Mouse (Mus musculus): ENCODE measurements around the gene Fam83g. TPM values are rescaled to one million over a fixed set of nuclear protein-coding genes. Genes with fewer than 3 reads are reported as not detected.

Fam83g gene
- polyA plus RNA-seq, 1 experiment from 2014 or later = 6.2 TPM

- Histone ChIP-seq H3K27me3 (ENCODE audit: control insufficient read depth, insufficient read depth, low read depth, low read length) (0 out of 2 replicates have a peak, but pooled peaks cover 2% of the 10 kb centered on the region), H3K4me1 (ENCODE audit: control insufficient read depth, low read depth, low read length) (no peaks in the 10 kb centered on the region), H3K9ac (ENCODE audit: low read depth, low read length) (no peak overlapping the region), H3K27ac (ENCODE audit: low read length) (no peak overlapping the region), H3K36me3 (ENCODE audit: control insufficient read depth, insufficient read depth) (no peaks in the 10 kb centered on the region), H3K9me3 (replicated peaks; ENCODE audit: control insufficient read depth, low read length) (no peaks in the 10 kb centered on the region), H3K4me3 (ENCODE audit: low read depth, low read length) (no peak overlapping the region), H3K4me2 (ENCODE audit: low read depth, low read length) (no peak overlapping the region)
- no peak for ATAC-seq (ENCODE audit: low read depth)
- WGBS (ENCODE audit: insufficient replicate concordance) = 62% methylated on average over 7 of the region's 7 CpGs
Observed at GRCm38 (mm10) chr11:61676216-61676854, 7.6 kb upstream of the Fam83g start.

DNA sequence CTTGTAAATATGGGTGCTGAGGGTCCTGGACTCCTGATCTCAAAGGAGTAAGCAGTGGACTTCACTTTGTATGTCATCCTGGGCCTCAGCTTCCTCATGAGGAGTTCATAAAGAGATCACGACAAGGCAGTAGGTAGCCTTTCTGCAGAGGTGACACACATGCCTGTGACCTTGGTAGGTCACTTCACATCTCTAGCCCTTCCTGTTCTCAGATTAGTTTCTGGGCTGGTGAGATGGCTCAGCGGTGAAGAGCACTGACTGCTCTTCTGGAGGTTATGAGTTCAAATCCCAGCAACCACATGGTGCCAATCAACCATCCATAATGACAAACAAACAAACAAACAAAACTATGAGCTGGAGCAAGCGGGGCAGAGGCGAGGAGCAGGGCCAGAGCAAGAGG, 6.2 kb upstream of the Fam83g start:
- Histone ChIP-seq H3K9ac (ENCODE audit: low read depth, low read length) (no peak overlapping the region), H3K4me1 (ENCODE audit: control insufficient read depth, low read depth, low read length) (no peaks in the 10 kb centered on the region), H3K9me3 (replicated peaks; ENCODE audit: control insufficient read depth, low read length) (no peaks in the 10 kb centered on the region), H3K4me3 (ENCODE audit: low read depth, low read length) (no peak overlapping the region), H3K36me3 (ENCODE audit: control insufficient read depth, insufficient read depth) (no peaks in the 10 kb centered on the region), H3K27me3 (ENCODE audit: control insufficient read depth, insufficient read depth, low read depth, low read length) (0 out of 2 replicates have a peak, but pooled peaks cover 2% of the 10 kb centered on the region), H3K4me2 (ENCODE audit: low read depth, low read length) (no peak overlapping the region), H3K27ac (ENCODE audit: low read length) (no peak overlapping the region)
- no peak for ATAC-seq (ENCODE audit: low read depth)
- WGBS (ENCODE audit: insufficient replicate concordance) = 65% methylated on average over 4 of the region's 4 CpGs

- WGBS (ENCODE audit: insufficient replicate concordance) = 54% methylated on average over 4 of the region's 4 CpGs
- no peaks in the 10 kb centered on the region for H3K36me3 ChIP-seq (ENCODE audit: control insufficient read depth, insufficient read depth)
- no peak overlapping the region for H3K4me3 ChIP-seq (ENCODE audit: low read depth, low read length)
- H3K4me1 ChIP-seq (ENCODE audit: control insufficient read depth, low read depth, low read length) = peaks cover 8% of the 10 kb centered on the region
- H3K27me3 ChIP-seq (ENCODE audit: control insufficient read depth, insufficient read depth, low read depth, low read length) = peaks cover 5% of the 10 kb centered on the region; the same call in 1 of the 2 replicates
- no peak overlapping the region for H3K9ac ChIP-seq (ENCODE audit: low read depth, low read length)
- H3K27ac ChIP-seq (ENCODE audit: low read length) = no peak overlapping the region
- ATAC-seq (ENCODE audit: low read depth) = no peak
- no peak overlapping the region for H3K4me2 ChIP-seq (ENCODE audit: low read depth, low read length)
- no peaks in the 10 kb centered on the region for H3K9me3 ChIP-seq (replicated peaks; ENCODE audit: control insufficient read depth, low read length)
Observed at GRCm38 (mm10) chr11:61679091-61679866, 4.6 kb upstream of the Fam83g start.

- Histone ChIP-seq H3K9ac (ENCODE audit: low read depth, low read length) (peak overlapping the region; percentile 84), H3K27ac (ENCODE audit: low read length) (peak overlapping the region; percentile 81), H3K27me3 (ENCODE audit: control insufficient read depth, insufficient read depth, low read depth, low read length) (peaks cover 6% of the 10 kb centered on the region), H3K9me3 (replicated peaks; ENCODE audit: control insufficient read depth, low read length) (no peaks in the 10 kb centered on the region), H3K4me1 (ENCODE audit: control insufficient read depth, low read depth, low read length) (peaks cover 47% of the 10 kb centered on the region), H3K36me3 (ENCODE audit: control insufficient read depth, insufficient read depth) (no peaks in the 10 kb centered on the region), H3K4me2 (ENCODE audit: low read depth, low read length) (peak overlapping the region; percentile 98), H3K4me3 (ENCODE audit: low read depth, low read length) (peak overlapping the region; percentile 77)
- WGBS (ENCODE audit: insufficient replicate concordance) = 37% methylated on average over 8 of the region's 8 CpGs
- no peak for ATAC-seq (ENCODE audit: low read depth)
Observed at GRCm38 (mm10) chr11:61685119-61685725, 1.3 kb downstream of the Fam83g start.

GRCm38 (mm10) chr11:61686141-61686540, 2.2 kb downstream of the Fam83g start:
- peak overlapping the region; percentile 84 for H3K9ac ChIP-seq (ENCODE audit: low read depth, low read length)
- peak overlapping the region; percentile 81 for H3K27ac ChIP-seq (ENCODE audit: low read length)
- peak; percentile 78 for ATAC-seq (ENCODE audit: low read depth)
- no peaks in the 10 kb centered on the region for H3K36me3 ChIP-seq (ENCODE audit: control insufficient read depth, insufficient read depth)
- peaks cover 47% of the 10 kb centered on the region for H3K4me1 ChIP-seq (ENCODE audit: control insufficient read depth, low read depth, low read length)
- peaks cover 6% of the 10 kb centered on the region for H3K27me3 ChIP-seq (ENCODE audit: control insufficient read depth, insufficient read depth, low read depth, low read length)
- peak overlapping the region; percentile 77 for H3K4me3 ChIP-seq (ENCODE audit: low read depth, low read length)
- no peaks in the 10 kb centered on the region for H3K9me3 ChIP-seq (replicated peaks; ENCODE audit: control insufficient read depth, low read length)
- peak overlapping the region; percentile 98 for H3K4me2 ChIP-seq (ENCODE audit: low read depth, low read length)
- 23% methylated on average over 2 of the region's 2 CpGs for WGBS (ENCODE audit: insufficient replicate concordance)

DNA sequence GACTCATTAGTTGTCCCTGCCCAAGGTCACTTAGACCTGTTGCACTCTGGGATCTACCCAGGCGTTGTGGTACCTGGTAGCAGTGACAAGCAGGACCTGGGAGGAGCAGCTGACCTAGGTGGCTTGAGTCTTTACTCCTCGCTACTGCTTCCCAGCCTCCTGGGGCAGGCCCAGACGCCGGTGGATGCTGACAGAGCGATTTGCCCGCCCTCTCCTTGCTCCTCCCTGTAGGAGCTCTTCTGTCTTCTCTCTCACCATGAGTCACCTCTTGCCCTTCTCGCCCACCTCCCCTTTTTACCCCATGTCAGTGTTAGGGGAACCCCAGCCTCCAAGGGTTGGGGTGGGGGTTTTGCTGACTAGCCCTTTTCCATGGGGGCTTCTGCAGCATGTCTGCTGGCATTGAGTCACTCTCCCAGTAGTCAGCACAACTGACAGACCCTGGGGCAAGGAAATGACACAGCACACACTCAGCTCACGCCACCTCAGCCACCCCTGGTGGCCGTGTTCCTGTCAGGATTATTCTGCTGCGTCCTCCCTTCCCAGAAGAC, 3.1 kb downstream of the Fam83g start:
- H3K4me2 ChIP-seq (ENCODE audit: low read depth, low read length) = peak overlapping the region; percentile 98
- peaks cover 6% of the 10 kb centered on the region for H3K27me3 ChIP-seq (ENCODE audit: control insufficient read depth, insufficient read depth, low read depth, low read length)
- no peaks in the 10 kb centered on the region for H3K9me3 ChIP-seq (replicated peaks; ENCODE audit: control insufficient read depth, low read length)
- peaks cover 47% of the 10 kb centered on the region for H3K4me1 ChIP-seq (ENCODE audit: control insufficient read depth, low read depth, low read length)
- H3K36me3 ChIP-seq (ENCODE audit: control insufficient read depth, insufficient read depth) = no peaks in the 10 kb centered on the region; the same call in 1 of the 2 replicates
- 39% methylated on average over 10 of the region's 10 CpGs for WGBS (ENCODE audit: insufficient replicate concordance)
- H3K4me3 ChIP-seq (ENCODE audit: low read depth, low read length) = peak overlapping the region; percentile 77
- peak overlapping the region; percentile 33 for H3K9ac ChIP-seq (ENCODE audit: low read depth, low read length)
- H3K27ac ChIP-seq (ENCODE audit: low read length) = peak overlapping the region; percentile 81
- ATAC-seq (ENCODE audit: low read depth) = no peak

DNA sequence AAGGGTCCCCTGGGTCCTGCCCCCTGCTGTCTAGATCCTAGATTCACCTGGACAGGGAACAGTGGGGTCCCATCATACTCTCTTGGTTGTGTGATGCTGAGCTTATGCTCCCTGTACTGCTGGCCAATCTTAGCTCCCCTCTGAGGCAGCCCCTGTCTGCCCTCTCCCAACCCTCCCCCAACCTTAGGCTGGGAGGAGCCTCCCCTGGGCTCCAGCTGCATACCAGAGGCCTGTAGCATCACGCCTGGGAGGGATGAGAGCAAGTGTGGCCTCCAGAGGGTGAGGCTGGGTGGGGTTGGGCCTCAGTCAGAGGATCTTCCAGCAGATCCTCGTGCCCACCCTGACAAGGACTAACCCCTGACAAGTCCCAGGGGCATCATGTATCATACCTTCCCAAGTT, 3.7 kb downstream of the Fam83g start:
- H3K9ac ChIP-seq (ENCODE audit: low read depth, low read length) = peak overlapping the region; percentile 33; the same call in 1 of the 2 replicates
- H3K27ac ChIP-seq (ENCODE audit: low read length) = no peak overlapping the region; the same call in 1 of the 2 replicates
- no peaks in the 10 kb centered on the region for H3K9me3 ChIP-seq (replicated peaks; ENCODE audit: control insufficient read depth, low read length)
- 30% methylated on average over 2 of the region's 2 CpGs for WGBS (ENCODE audit: insufficient replicate concordance)
- H3K4me3 ChIP-seq (ENCODE audit: low read depth, low read length) = peak overlapping the region; percentile 77
- ATAC-seq (ENCODE audit: low read depth) = no peak
- peaks cover 47% of the 10 kb centered on the region for H3K4me1 ChIP-seq (ENCODE audit: control insufficient read depth, low read depth, low read length)
- no peaks in the 10 kb centered on the region; the same call in 1 of the 2 replicates for H3K36me3 ChIP-seq (ENCODE audit: control insufficient read depth, insufficient read depth)
- H3K4me2 ChIP-seq (ENCODE audit: low read depth, low read length) = peak overlapping the region; percentile 98
- peaks cover 6% of the 10 kb centered on the region for H3K27me3 ChIP-seq (ENCODE audit: control insufficient read depth, insufficient read depth, low read depth, low read length)

GRCm38 (mm10) chr11:61692996-61693395, 9.1 kb downstream of the Fam83g start:
- H3K4me2 ChIP-seq (ENCODE audit: low read depth, low read length) = no peak overlapping the region
- peaks cover 4% of the 10 kb centered on the region; the same call in 1 of the 2 replicates for H3K36me3 ChIP-seq (ENCODE audit: control insufficient read depth, insufficient read depth)
- H3K27me3 ChIP-seq (ENCODE audit: control insufficient read depth, insufficient read depth, low read depth, low read length) = no peaks in the 10 kb centered on the region
- H3K4me1 ChIP-seq (ENCODE audit: control insufficient read depth, low read depth, low read length) = peaks cover 8% of the 10 kb centered on the region
- no peak overlapping the region for H3K9ac ChIP-seq (ENCODE audit: low read depth, low read length)
- no peak overlapping the region for H3K4me3 ChIP-seq (ENCODE audit: low read depth, low read length)
- H3K27ac ChIP-seq (ENCODE audit: low read length) = no peak overlapping the region
- no peaks in the 10 kb centered on the region for H3K9me3 ChIP-seq (replicated peaks; ENCODE audit: control insufficient read depth, low read length)
- WGBS (ENCODE audit: insufficient replicate concordance) = 82% methylated on average over 5 of the region's 5 CpGs
- ATAC-seq (ENCODE audit: low read depth) = no peak
